Mouse (Mus musculus): ENCODE measurements at regions not wholly inside any gene's neighbourhood (a gene's known extent, or its start where the extent isn't known, plus 50 kb on each side); places are given as distances from the start of the nearest gene placed in this dataset.

DNA sequence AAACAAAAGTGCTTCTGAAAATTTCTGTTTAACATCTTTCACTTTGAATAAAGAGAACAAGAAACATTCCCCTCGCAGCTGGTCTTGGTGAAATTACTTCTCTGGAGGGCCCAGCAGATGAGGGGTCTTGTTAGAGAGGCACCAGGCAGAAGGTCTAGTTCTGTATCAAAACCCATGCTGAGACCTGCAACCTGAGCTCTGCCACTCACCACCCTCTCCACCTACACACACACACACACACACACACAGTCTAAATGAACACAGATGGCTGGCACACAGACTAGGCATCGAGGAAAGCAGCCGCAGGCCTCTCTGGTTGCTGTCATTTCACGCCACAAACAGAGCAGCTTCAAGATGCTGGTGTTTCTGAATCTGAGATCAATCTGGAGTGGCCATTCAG, 147.1 kb upstream of the Slc25a13 start:
- TF ChIP-seq CTCF (IDR thresholded peaks at IDR 0.05; ENCODE audit: low read depth, low read length) (no peak), POLR2A (IDR thresholded peaks at IDR 0.05; ENCODE audit: extremely low read depth, insufficient read depth, low read length) (no peak)
